Mouse (Mus musculus): ENCODE data around the gene Vav1.

DNA sequence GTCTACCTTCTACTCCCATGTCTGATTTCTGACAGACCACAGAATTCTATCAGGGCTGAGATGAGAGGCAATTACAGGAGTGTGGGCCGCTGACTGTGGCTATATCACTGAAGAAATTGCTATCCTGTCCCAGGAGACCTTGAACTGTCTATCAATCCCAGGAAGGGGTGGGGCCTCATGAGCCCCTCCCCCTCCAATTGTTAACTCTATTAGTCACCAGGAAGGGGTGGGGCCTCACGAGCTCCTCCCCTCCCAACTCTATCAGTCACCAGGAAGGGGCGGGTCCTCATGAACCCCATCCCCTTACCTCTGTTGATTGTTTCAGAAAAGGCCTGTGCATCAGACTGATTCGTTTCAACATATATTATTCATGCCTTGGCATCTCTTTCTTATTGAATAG is 53.3 kb downstream of the Vav1 start:
- TF ChIP-seq CTCF (IDR thresholded peaks at IDR 0.05 in 2 of 3, conservative IDR thresholded peaks at IDR 0.05 in 1 of 3; ENCODE audit: control insufficient read depth in 1 of 3, insufficient read depth in 1 of 3, low read depth in 2 of 3, low read length in 3 of 3, poor library complexity in 1 of 3, severe bottlenecking in 1 of 3) (no peak), POLR2A (IDR thresholded peaks at IDR 0.05; ENCODE audit: control insufficient read depth in 1 of 2, insufficient read depth in 1 of 2, low read depth in 1 of 2, low read length in 2 of 2, poor library complexity in 1 of 2) (no peak), MAX (IDR thresholded peaks at IDR 0.05; ENCODE audit: low read length) (no peak)

All from MEL (cell line).